13 mouse cellular contexts compared by ENCODE assay signal in genomic region chr4:56654327-56654726, GRCm38 (mm10).
DNase-seq lines count a peak whose midpoint lies in the region; ATAC-seq and TF ChIP-seq lines count a peak whose summit lies in the region.
"Had no signal": no experiment of that assay in that cellular context is flagged by ENCODE, and none has a peak within 500 bp of the region (broad histone marks: within the 10 kb centered on the region; RNA-seq: fewer than 3 reads in every experiment).

No protein-coding gene starts in this region.

- no peak overlapping the region for H3K9ac ChIP-seq in lung, postnatal 0 days (replicated peaks; ENCODE audit: low read depth)
- H3K9ac ChIP-seq: limb, embryonic 13.5 days; neural tube, embryonic 12.5 days had no signal

- H3K27me3 ChIP-seq in lung, postnatal 0 days (replicated peaks; ENCODE audit: insufficient read depth, low read length): no peaks in the 10 kb centered on the region
- H3K27me3 ChIP-seq: limb, embryonic 13.5 days; neural tube, embryonic 12.5 days had no signal

- no peaks in the 10 kb centered on the region for H3K36me3 ChIP-seq in lung, postnatal 0 days (ENCODE audit: insufficient read depth, low read length)
- H3K36me3 ChIP-seq: limb, embryonic 13.5 days; neural tube, embryonic 12.5 days had no signal

- H3K4me1 ChIP-seq in lung, postnatal 0 days (ENCODE audit: insufficient read depth, low read depth, low read length): no peaks in the 10 kb centered on the region

- peak; percentile 33 to 44 for DNase-seq in cerebellum, adult 18-20 months
- no peak for DNase-seq in cerebellum, postnatal 4 days (ENCODE audit: low spot score in 2 of 2)
- peak; percentile 28 for DNase-seq in lung, postnatal 14 days
- DNase-seq in lung, postnatal 0 days (ENCODE audit: low spot score): no peak
- DNase-seq in cerebellum, adult 9-11 months: peak; percentile 22
- DNase-seq in left cerebral cortex, postnatal 25 days (ENCODE audit: low spot score in 2 of 2): peak; percentile 25 to 41
- no peak for DNase-seq in kidney, adult 9 months
- DNase-seq in embryo, embryonic 10.5 days (ENCODE audit: low spot score): no peak
- DNase-seq: B cell, adult 2 months; heart, adult 18-20 months; kidney, postnatal 10 days had no signal

- H3K9me3 ChIP-seq in lung, postnatal 0 days (ENCODE audit: low read length): no peaks in the 10 kb centered on the region
- H3K9me3 ChIP-seq: limb, embryonic 13.5 days; neural tube, embryonic 12.5 days had no signal

- H3K4me3 ChIP-seq in lung, postnatal 0 days (ENCODE audit: low read depth, low read length): no peak overlapping the region
- H3K4me3 ChIP-seq: limb, embryonic 13.5 days; neural tube, embryonic 12.5 days had no signal

- WGBS in lung, postnatal 0 days: 53% methylated on average over 4 of the region's 4 CpGs

- intact Hi-C loops in left cerebral cortex, postnatal 25 days (cut with DNase I): no loop called here

- no peak for ATAC-seq in lung, postnatal 0 days

- no peak overlapping the region for H3K4me2 ChIP-seq in lung, postnatal 0 days (replicated peaks; ENCODE audit: low read depth, low read length)
- H3K4me2 ChIP-seq: limb, embryonic 13.5 days; neural tube, embryonic 12.5 days had no signal

- H3K27ac ChIP-seq in lung, postnatal 0 days (ENCODE audit: low read length): no peak overlapping the region
- H3K27ac ChIP-seq: limb, embryonic 13.5 days; neural tube, embryonic 12.5 days had no signal

- no peak for TF ChIP-seq CTCF in lung, postnatal 0 days (IDR thresholded peaks at IDR 0.05)

- TF ChIP-seq EP300 in lung, postnatal 0 days (IDR thresholded peaks at IDR 0.05): no peak

Comparison
In these comparisons a context has a peak if more than half of its experiments do, and no peak if none do; other contexts are left out.
1. DNase-seq: peak in cerebellum, adult 18-20 months (2 of 2), lung, postnatal 14 days (single experiment), cerebellum, adult 9-11 months (single experiment) and left cerebral cortex, postnatal 25 days (2 of 2); none in cerebellum, postnatal 4 days (0 of 2), lung, postnatal 0 days (single experiment), kidney, adult 9 months (single experiment) and embryo, embryonic 10.5 days (single experiment).